Mouse (Mus musculus) embryonic facial prominence, embryonic 12.5 days (tissue): ENCODE measurements at regions not wholly inside any gene's neighbourhood (a gene's known extent, or its start where the extent isn't known, plus 50 kb on each side); places are given as distances from the start of the nearest gene placed in this dataset.

Source experiments
- ATAC-seq: fragments of 200-750 bp; cut with Nextera tagmentation; 2 replicates; pipeline ENCODE4 v1.8.0; 2017; ENCODE audit not compliant: insufficient number of reproducible peaks, insufficient read depth, low FRiP score, low TSS enrichment
- H3K27ac ChIP-seq: fragments of 300-500 bp; sonication (generic); 2 replicates; pipeline ENCODE4 v1.5.1; 2016; ENCODE audit warnings: mild to moderate bottlenecking
- H3K27me3 ChIP-seq: fragments of 300-500 bp; sonication (generic); 2 replicates; pipeline ENCODE4 v1.6.1; 2016; ENCODE audit warnings: mild to moderate bottlenecking, moderate library complexity
- H3K36me3 ChIP-seq: fragments of 300-500 bp; sonication (generic); 2 replicates; pipeline ENCODE4 v1.6.1; 2016; ENCODE audit warnings: mild to moderate bottlenecking
- H3K4me1 ChIP-seq: fragments of 300-500 bp; sonication (generic); 2 replicates; pipeline ENCODE4 v1.6.1; 2016
- H3K4me2 ChIP-seq: fragments of 300-500 bp; sonication (generic); replicated peaks from 2 replicates; pipeline ENCODE4 v1.6.1; 2016; ENCODE audit warnings: mild to moderate bottlenecking, moderate library complexity
- H3K4me3 ChIP-seq: fragments of 300-500 bp; sonication (generic); 2 replicates; pipeline ENCODE4 v1.5.1; 2016; ENCODE audit warnings: mild to moderate bottlenecking
- H3K9ac ChIP-seq: fragments of 300-500 bp; sonication (generic); 2 replicates; pipeline ENCODE4 v1.6.1; 2016; ENCODE audit warnings: mild to moderate bottlenecking, moderate library complexity
- H3K9me3 ChIP-seq: fragments of 300-500 bp; sonication (generic); 2 replicates; pipeline ENCODE4 v1.6.1; 2016; ENCODE audit warnings: mild to moderate bottlenecking, moderate library complexity
- WGBS: fragments of 180-500 bp; shearing (Covaris S2); methylation state at CpG from one replicate; pipeline ENCODE4 v1.1.7; 2016; 5-methylcytosine and 5-hydroxymethylcytosine counted together

DNA sequence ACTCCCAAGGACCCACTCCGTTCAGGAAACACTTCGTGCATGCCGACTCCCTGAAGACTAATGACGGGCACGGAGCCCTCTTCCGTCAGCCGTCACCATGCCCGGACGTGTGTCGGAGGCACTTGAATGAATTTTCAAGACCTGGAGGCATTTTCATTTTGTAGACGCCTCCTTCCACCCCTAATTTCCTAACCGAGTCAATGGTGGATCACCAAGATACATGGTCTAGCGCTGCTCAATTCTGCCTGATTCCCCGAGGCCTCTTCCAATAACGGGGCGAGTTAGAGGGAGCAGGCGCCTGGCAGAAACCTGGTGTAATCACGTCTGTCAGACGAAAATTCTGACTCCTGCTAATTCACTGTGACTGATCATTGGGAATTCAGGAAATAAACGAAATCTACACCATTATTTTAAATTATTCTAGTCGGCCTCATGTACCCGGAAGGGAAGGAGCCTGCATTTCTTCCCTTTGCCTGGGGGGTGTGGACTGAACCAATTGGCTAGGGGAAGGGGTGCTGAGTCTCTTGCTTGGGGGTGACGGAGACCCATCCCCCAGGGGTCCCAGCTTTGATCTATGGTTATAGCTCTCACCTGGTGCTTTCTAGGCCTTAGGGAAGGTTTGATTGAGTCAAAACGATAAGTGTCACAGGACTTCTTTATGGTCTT, 349.4 kb upstream of the Kazn start:
- WGBS, result 40% methylated on average over 24 of the region's 24 CpGs
- peaks cover 24% of the 10 kb centered on the region for H3K4me1 ChIP-seq
- no peak overlapping the region for H3K9ac ChIP-seq
- 0 out of 2 replicates have a peak overlapping the region, but pooled peaks have one; percentile 4 for H3K4me3 ChIP-seq
- H3K27ac ChIP-seq, result 0 out of 2 replicates have a peak overlapping the region, but pooled peaks have one; percentile 41
- H3K9me3 ChIP-seq, result no peaks in the 10 kb centered on the region
- H3K4me2 ChIP-seq, result peak overlapping the region; percentile 33; the same call in 1 of the 2 replicates
- no peaks in the 10 kb centered on the region for H3K27me3 ChIP-seq
- ATAC-seq, result no peak
- no peaks in the 10 kb centered on the region for H3K36me3 ChIP-seq

DNA sequence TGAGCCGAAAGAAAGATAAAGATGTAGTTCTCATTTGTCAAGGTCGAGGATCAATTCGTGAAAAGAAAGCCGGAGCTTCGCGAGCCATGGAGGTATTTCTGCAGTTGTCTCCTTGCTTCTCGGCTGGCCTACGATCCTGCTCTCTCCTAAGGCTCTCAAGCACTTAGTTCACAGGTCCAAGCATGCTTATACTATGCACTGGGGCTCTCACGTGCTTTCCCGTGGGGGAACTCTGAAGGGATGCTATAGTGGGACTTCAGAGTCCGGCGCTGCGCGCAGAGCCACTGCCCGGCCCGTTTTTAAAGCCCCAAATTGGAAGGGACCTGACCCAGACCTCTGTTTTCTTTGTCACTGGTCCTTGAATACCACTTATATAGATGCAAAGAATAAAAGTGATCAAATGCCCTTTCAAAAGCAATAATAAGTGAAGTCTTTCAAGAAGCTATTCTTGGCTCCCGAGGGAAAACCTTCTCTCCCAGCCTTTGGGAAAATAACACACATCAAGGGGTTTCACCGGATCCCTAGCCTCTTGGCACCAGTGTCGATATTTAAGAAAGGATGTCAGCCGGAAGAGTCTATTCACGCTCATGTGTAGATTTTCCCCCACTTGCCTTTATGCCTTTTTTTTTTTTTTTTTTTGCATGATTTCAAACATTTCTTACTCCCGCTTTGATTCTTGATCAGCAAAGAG, 348.3 kb upstream of the Kazn start:
- Histone ChIP-seq H3K36me3 (no peaks in the 10 kb centered on the region), H3K4me3 (no peak overlapping the region), H3K9ac (no peak overlapping the region), H3K27ac (peak overlapping the region; percentile 67; the same call in 1 of the 2 replicates), H3K4me2 (no peak overlapping the region), H3K27me3 (no peaks in the 10 kb centered on the region), H3K4me1 (peaks cover 24% of the 10 kb centered on the region), H3K9me3 (no peaks in the 10 kb centered on the region)
- WGBS, result 64% methylated on average over 22 of the region's 22 CpGs
- no peak for ATAC-seq

DNA sequence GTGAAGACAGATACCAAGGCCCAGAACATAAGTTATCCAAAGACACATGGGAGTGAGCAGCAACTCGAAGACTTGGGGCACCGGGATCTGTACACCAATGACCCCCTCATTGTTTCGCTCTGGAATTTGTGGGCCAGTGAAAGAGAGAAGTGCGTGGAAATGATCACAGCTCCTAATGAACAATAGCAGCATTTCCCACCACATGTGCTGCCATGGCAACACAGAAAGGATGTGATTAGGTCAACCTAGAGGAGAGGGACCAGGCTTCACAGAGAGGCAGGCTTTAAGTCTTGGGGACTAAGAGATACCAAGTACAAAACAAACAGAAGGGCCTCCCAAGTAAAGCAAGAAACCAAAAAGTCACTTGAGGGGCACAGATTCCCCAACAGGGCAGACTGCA, 339.3 kb upstream of the Kazn start:
- H3K27ac ChIP-seq, result peak overlapping the region; percentile 64; the same call in 1 of the 2 replicates
- WGBS, result 61% methylated on average over 4 of the region's 4 CpGs
- H3K9me3 ChIP-seq, result no peaks in the 10 kb centered on the region
- H3K4me1 ChIP-seq, result peaks cover 17% of the 10 kb centered on the region
- no peak overlapping the region for H3K9ac ChIP-seq
- no peak overlapping the region for H3K4me2 ChIP-seq
- no peak for ATAC-seq
- H3K36me3 ChIP-seq, result no peaks in the 10 kb centered on the region
- no peak overlapping the region for H3K4me3 ChIP-seq
- H3K27me3 ChIP-seq, result no peaks in the 10 kb centered on the region

DNA sequence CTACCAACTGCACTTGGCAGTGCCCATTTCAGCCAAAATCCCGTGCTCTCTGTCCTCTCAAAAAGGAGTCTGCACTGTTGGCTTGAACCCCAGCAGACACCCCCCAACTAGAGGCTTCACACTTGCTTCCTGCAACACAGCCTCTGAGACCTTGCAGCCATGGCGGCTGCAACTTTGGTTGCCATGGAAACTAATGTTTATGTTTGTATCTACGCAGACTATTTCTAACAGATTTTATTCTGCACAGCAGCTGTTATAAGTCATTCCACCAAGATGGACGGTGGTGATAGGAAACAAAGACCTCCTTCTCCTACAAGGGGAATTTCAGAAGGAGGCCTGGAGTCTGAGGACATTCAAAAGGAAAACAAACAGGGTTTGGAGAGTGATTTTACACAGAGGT, 338.3 kb upstream of the Kazn start:
- H3K4me1 ChIP-seq, result peaks cover 17% of the 10 kb centered on the region
- no peaks in the 10 kb centered on the region for H3K9me3 ChIP-seq
- WGBS, result 19% methylated on average over 4 of the region's 4 CpGs
- no peak overlapping the region for H3K4me3 ChIP-seq
- no peaks in the 10 kb centered on the region for H3K27me3 ChIP-seq
- peak overlapping the region; percentile 30; the same call in 1 of the 2 replicates for H3K4me2 ChIP-seq
- no peak overlapping the region for H3K9ac ChIP-seq
- H3K36me3 ChIP-seq, result no peaks in the 10 kb centered on the region
- ATAC-seq, result peak; percentile 66; the same call in 1 of the 2 replicates
- 0 out of 2 replicates have a peak overlapping the region, but pooled peaks have one; percentile 64 for H3K27ac ChIP-seq

DNA sequence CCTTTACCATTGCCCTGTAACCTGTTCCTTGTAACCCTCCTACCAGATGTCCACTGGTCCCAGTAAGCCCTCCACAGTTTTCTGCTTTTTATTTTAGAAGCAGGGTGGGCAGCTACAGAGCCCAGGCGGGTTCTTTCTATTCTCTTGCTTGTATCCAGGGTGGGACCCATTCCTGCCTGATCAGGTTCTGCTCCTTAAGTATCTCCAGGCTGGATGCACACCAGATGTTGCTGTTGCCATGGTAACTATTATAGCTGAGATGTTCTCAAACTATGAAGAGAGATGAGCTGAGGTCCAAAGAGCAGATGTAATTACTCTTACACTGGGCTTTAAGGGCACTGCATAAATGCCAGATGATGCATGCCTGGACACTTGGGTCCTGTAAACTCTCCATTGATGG, 335.3 kb upstream of the Kazn start:
- no peak overlapping the region for H3K4me2 ChIP-seq
- no peaks in the 10 kb centered on the region; the same call in 1 of the 2 replicates for H3K9me3 ChIP-seq
- no peaks in the 10 kb centered on the region for H3K36me3 ChIP-seq
- H3K27me3 ChIP-seq, result no peaks in the 10 kb centered on the region
- WGBS, result 59% methylated on average over 1 of the region's 1 CpGs
- peaks cover 17% of the 10 kb centered on the region for H3K4me1 ChIP-seq
- H3K27ac ChIP-seq, result no peak overlapping the region
- ATAC-seq, result no peak
- H3K4me3 ChIP-seq, result no peak overlapping the region
- no peak overlapping the region for H3K9ac ChIP-seq

DNA sequence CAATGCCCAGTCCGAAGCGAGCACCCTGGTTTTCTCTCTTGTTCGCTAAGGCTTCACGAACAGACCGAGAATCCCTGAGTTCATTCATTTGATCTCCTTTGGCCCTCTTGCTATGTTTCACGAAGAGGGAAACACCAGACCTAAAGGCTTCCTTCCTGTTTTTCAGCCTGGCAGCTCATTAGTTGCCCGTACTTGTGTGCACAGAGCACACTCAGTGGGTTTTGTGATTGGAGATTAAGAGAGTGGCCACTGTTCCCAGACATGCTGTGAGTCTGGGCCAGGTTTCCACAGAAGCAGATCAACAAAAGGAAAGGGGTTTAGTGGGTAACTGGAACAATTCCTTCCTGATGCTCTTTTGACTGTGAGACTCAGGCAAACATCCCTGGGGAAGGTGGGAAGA, 331.5 kb upstream of the Kazn start:
- WGBS, result 82% methylated on average over 7 of the region's 7 CpGs
- Histone ChIP-seq H3K4me2 (no peak overlapping the region), H3K9ac (no peak overlapping the region), H3K36me3 (no peaks in the 10 kb centered on the region), H3K27me3 (no peaks in the 10 kb centered on the region), H3K9me3 (no peaks in the 10 kb centered on the region; the same call in 1 of the 2 replicates), H3K4me1 (0 out of 2 replicates have a peak, but pooled peaks cover 3% of the 10 kb centered on the region), H3K27ac (no peak overlapping the region), H3K4me3 (no peak overlapping the region)
- ATAC-seq, result no peak

DNA sequence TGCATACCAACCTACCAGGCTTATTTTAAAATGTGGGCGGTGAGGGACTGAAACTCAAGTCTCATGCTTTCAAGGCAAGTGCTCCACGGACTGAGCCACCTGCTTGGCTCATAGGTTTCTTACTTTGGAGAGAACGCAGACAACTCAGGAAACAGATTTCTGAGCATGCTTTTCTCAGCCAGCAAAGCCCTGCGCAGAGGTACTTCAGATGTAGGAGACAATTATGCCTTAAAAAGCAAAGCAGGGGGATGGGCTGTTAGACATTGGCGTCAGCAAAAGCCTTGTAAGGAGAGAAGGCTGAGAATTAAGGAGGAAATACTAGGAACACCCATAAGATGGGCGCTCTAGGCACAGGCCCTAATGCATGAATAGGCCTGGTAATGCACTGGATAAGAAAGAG, 329.4 kb upstream of the Kazn start:
- H3K4me1 ChIP-seq, result 0 out of 2 replicates have a peak, but pooled peaks cover 3% of the 10 kb centered on the region
- 71% methylated on average over 6 of the region's 6 CpGs for WGBS
- H3K9ac ChIP-seq, result no peak overlapping the region
- H3K9me3 ChIP-seq, result no peaks in the 10 kb centered on the region; the same call in 1 of the 2 replicates
- H3K27me3 ChIP-seq, result no peaks in the 10 kb centered on the region
- no peak overlapping the region for H3K4me2 ChIP-seq
- no peaks in the 10 kb centered on the region for H3K36me3 ChIP-seq
- H3K4me3 ChIP-seq, result no peak overlapping the region
- H3K27ac ChIP-seq, result no peak overlapping the region
- no peak for ATAC-seq

DNA sequence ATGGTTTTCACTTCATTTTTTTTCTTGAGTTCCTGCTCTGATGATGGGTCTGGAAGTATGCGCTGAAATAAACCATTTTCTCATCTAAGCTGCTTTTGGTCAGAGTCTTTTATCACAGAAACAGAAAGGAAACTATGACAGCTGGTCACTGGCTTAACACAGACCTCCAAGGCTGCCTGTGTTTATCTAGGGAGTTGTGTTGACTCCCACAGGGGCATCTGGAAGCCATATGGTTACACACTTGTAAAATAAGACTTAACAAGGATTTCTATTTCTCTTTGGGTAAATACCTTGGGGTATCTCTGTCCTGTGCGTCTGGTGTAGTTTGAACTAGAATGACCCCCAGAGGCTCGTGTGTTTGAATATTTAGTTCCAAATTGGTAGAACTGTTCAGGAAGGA, 315.5 kb upstream of the Kazn start:
- H3K27ac ChIP-seq, result no peak overlapping the region

DNA sequence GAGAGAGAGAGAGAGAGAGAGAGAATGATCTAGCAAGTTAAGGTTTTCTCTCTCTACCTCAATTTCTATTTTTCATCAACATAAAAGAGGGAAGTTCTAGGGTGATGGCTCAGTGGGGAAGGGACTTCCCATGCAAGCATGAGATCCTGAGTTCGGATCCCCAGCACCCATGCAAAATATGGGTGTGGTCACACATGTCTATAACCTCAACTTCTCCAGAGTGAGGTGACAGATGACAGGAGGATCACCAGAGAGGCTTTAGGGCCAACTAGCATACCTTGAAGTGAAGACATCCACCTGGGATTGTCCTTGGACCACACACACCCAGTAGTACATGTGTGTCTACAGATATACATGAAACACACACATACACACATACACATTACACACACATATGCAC, 306.7 kb upstream of the Kazn start:
- no peaks in the 10 kb centered on the region for H3K4me1 ChIP-seq
- H3K4me2 ChIP-seq, result no peak overlapping the region
- no peak overlapping the region for H3K4me3 ChIP-seq
- no peak overlapping the region for H3K27ac ChIP-seq
- no peak overlapping the region for H3K9ac ChIP-seq
- H3K9me3 ChIP-seq, result no peaks in the 10 kb centered on the region
- H3K36me3 ChIP-seq, result no peaks in the 10 kb centered on the region
- 74% methylated on average over 1 of the region's 1 CpGs for WGBS
- no peak for ATAC-seq
- no peaks in the 10 kb centered on the region for H3K27me3 ChIP-seq

More for the DNA sequence above, 315.5 kb upstream of the Kazn start:
- Histone ChIP-seq H3K4me2 (no peak overlapping the region), H3K4me1 (no peaks in the 10 kb centered on the region), H3K9ac (no peak overlapping the region), H3K27me3 (no peaks in the 10 kb centered on the region), H3K9me3 (no peaks in the 10 kb centered on the region), H3K4me3 (no peak overlapping the region), H3K36me3 (no peaks in the 10 kb centered on the region)
- 29% methylated on average over 3 of the region's 3 CpGs for WGBS
- ATAC-seq, result no peak

DNA sequence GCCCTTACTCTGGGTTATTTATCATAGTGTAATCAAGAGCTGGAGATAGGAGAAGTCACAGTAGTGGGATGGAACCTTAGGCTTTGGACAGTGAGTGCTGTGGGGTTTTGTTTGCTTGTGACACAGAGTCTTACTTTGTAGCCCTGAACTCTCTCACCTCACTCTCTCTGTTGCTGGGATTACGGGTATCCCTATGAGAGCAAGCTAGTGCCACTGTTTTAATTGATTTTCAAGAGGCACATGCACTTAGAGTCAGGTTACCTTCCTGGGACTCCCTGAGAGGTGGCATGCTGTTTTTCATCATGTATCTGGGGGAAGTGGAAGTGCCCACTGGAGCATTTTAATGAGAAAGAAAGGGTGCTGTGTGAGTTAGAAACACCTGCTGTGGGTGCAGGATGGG, 306.0 kb upstream of the Kazn start:
- no peak overlapping the region for H3K4me3 ChIP-seq
- H3K36me3 ChIP-seq, result no peaks in the 10 kb centered on the region
- no peak overlapping the region for H3K4me2 ChIP-seq
- 52% methylated on average over 1 of the region's 1 CpGs for WGBS
- H3K27me3 ChIP-seq, result no peaks in the 10 kb centered on the region
- no peak overlapping the region for H3K9ac ChIP-seq
- no peak overlapping the region for H3K27ac ChIP-seq
- H3K9me3 ChIP-seq, result no peaks in the 10 kb centered on the region
- ATAC-seq, result no peak
- H3K4me1 ChIP-seq, result no peaks in the 10 kb centered on the region

DNA sequence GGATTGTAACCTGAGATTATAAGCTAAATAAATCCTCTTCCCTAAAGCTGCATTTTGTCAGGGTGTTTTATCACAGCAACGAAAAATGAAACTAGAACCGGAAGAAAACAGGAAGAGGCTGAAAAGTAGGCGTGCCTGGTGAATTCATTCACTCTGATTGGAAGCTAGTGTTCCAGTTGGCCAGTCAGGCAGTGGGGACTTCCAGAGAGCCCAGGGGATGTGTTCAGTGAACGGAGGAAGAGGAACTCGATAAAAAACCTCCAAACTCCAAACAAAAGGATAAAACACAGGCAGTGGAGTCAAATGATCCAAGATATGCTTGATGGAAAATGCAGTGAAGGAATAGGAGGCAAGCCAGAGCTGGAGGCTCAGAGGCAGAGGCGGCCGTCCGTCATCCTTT, 305.5 kb upstream of the Kazn start:
- no peak overlapping the region for H3K4me2 ChIP-seq
- no peak overlapping the region for H3K9ac ChIP-seq
- no peak overlapping the region for H3K27ac ChIP-seq
- H3K36me3 ChIP-seq, result no peaks in the 10 kb centered on the region
- 83% methylated on average over 8 of the region's 8 CpGs for WGBS
- no peaks in the 10 kb centered on the region for H3K27me3 ChIP-seq
- no peaks in the 10 kb centered on the region for H3K9me3 ChIP-seq
- H3K4me1 ChIP-seq, result no peaks in the 10 kb centered on the region
- H3K4me3 ChIP-seq, result no peak overlapping the region
- no peak for ATAC-seq

DNA sequence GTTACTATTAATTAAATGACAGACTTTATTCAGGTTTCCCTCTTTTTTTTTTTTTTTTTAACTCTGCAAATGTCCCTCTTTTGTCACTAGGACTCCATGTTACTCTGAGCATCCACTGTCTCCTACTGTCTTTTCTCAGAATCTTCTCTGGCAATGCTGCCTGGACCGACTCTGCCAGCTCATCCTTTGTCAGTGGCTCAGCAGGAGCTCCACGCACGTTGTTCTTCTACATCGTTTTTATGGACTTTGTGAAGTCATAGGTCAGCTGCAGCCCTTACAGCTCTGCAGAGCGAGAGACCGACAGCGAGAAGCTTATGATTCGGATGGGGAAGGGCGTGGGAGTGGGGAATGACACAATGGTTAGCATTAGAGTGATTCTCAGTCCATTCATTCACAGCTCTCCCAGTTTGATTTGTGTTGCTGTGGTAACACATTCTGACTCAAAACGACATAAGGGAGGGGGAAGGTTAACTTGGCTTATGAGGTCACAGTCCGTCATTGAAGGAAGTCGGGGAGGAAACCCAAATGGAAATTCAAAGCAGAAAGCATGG, 300.1 kb upstream of the Kazn start:
- Histone ChIP-seq H3K27ac (no peak overlapping the region), H3K27me3 (no peaks in the 10 kb centered on the region), H3K4me1 (no peaks in the 10 kb centered on the region), H3K4me3 (no peak overlapping the region), H3K4me2 (no peak overlapping the region), H3K9ac (no peak overlapping the region), H3K36me3 (no peaks in the 10 kb centered on the region), H3K9me3 (no peaks in the 10 kb centered on the region)
- ATAC-seq, result no peak
- WGBS, result 76% methylated on average over 12 of the region's 12 CpGs
